Mouse (Mus musculus) hematopoietic multipotent progenitor cell, adult 10-12 weeks (in vitro differentiated cells): ENCODE data around the gene Gla. TPM values are rescaled to one million over a fixed set of nuclear protein-coding genes. Genes with fewer than 3 reads are reported as not detected.

Experiments used
- polyA plus RNA-seq: library from polyadenylated mRNA; stranded (reverse); fragments of >175 nt; gene quantifications from 2 replicates; pipeline ENCODE4 v1.2.3, GENCODE M21; 2012; ENCODE audit warnings: low replicate concordance

Gla gene
- polyA plus RNA-seq = 0.31 and 0.34 TPM in 2 replicates

GRCm38 (mm10) chrX:134600659-134601379, at the start of gene Gla, which contains the start of gene Hnrnph2:
Gene Gla, minus strand, starts transcription at chrX:134601125.
Gene Hnrnph2, plus strand, starts transcription at chrX:134601179.

GRCm38 (mm10) chrX:134585103-134586002, 15.6 kb downstream of the Gla start, which contains the start of gene Rpl36a:
Gene Rpl36a, plus strand, starts transcription at chrX:134585654.

GRCm38 (mm10) chrX:134582888-134583669, 17.8 kb downstream of the Gla start, which contains the start of gene Btk:
Gene Btk, minus strand, starts transcription at chrX:134583570.

GRCm38 (mm10) chrX:134541145-134541954, 59.6 kb downstream of the Gla start, which contains the start of gene Timm8a1:
Gene Timm8a1, minus strand, starts transcription at chrX:134541865.

Other genes starting within 250 kb of the Gla start
- 0.09 TPM in 1 of 2 replicates, not detected in the other for gene Drp2, start 196.6 kb downstream of the Gla start, polyA plus RNA-seq
- not detected in 2 replicates for gene Taf7l, start 124.6 kb downstream of the Gla start, polyA plus RNA-seq
- 0.64 and 2.6 TPM in 2 replicates for gene Timm8a1, start 59.3 kb downstream of the Gla start, polyA plus RNA-seq
- 12.9 and 18.0 TPM in 2 replicates for gene Btk, start 17.6 kb downstream of the Gla start, polyA plus RNA-seq
- 33.0 and 129 TPM in 2 replicates for gene Rpl36a, start 15.5 kb downstream of the Gla start, polyA plus RNA-seq
- 5.0 and 18.8 TPM in 2 replicates for gene Hnrnph2, start 54 bp upstream of the Gla start, polyA plus RNA-seq
- gene Armcx4, start 85.4 kb upstream of the Gla start, polyA plus RNA-seq = 0.62 and 1.2 TPM in 2 replicates
- gene Armcx1, start 116.8 kb upstream of the Gla start, polyA plus RNA-seq = 0.43 TPM in 1 of 2 replicates, not detected in the other
- 0.18 and 0.57 TPM in 2 replicates for gene Armcx6, start 150.3 kb upstream of the Gla start, polyA plus RNA-seq
- gene Armcx3, start 155.5 kb upstream of the Gla start, polyA plus RNA-seq = 1.5 and 1.8 TPM in 2 replicates
- gene Armcx2, start 208.1 kb upstream of the Gla start, polyA plus RNA-seq = 4.2 and 13.4 TPM in 2 replicates